Mouse (Mus musculus) midbrain, embryonic 13.5 days (tissue): ENCODE data around the gene Spire2. TPM values are rescaled to one million over a fixed set of nuclear protein-coding genes. Genes with fewer than 3 reads are reported as not detected.
A peak's percentile ranks its signal among the peaks of the same experiment; 100 is the strongest.

Experiments
- ATAC-seq: fragments of 200-750 bp; cut with Nextera tagmentation; 2 replicates; pipeline ENCODE4 v1.8.0; 2017; ENCODE audit warnings: mild to moderate bottlenecking, moderate TSS enrichment, moderate library complexity
- H3K27ac ChIP-seq: fragments of 300-500 bp; sonication (generic); 2 replicates; pipeline ENCODE4 v1.5.1; 2015; ENCODE audit warnings: inconsistent platforms, mild to moderate bottlenecking, moderate library complexity
- H3K27me3 ChIP-seq: fragments of 300-500 bp; sonication (generic); 2 replicates; pipeline ENCODE4 v1.6.1; 2015; ENCODE audit warnings: mild to moderate bottlenecking, inconsistent platforms
- H3K36me3 ChIP-seq: fragments of 300-500 bp; sonication (generic); 2 replicates; pipeline ENCODE4 v1.6.1; 2015; ENCODE audit warnings: mild to moderate bottlenecking, inconsistent platforms
- H3K4me1 ChIP-seq: fragments of 300-500 bp; sonication (generic); replicated peaks from 2 replicates; pipeline ENCODE4 v1.6.1; 2015; ENCODE audit warnings: inconsistent platforms
- H3K4me2 ChIP-seq: fragments of 300-500 bp; sonication (generic); replicated peaks from 2 replicates; pipeline ENCODE4 v1.6.1; 2015; ENCODE audit warnings: moderate library complexity, mild to moderate bottlenecking, inconsistent platforms
- H3K4me3 ChIP-seq: fragments of 300-500 bp; sonication (generic); replicated peaks from 2 replicates; pipeline ENCODE4 v1.5.1; 2015; ENCODE audit warnings: mild to moderate bottlenecking, inconsistent platforms
- H3K9ac ChIP-seq: fragments of 300-500 bp; sonication (generic); replicated peaks from 2 replicates; pipeline ENCODE4 v1.6.1; 2015; ENCODE audit warnings: mild to moderate bottlenecking, inconsistent platforms
- H3K9me3 ChIP-seq: fragments of 300-500 bp; sonication (generic); 2 replicates; pipeline ENCODE4 v1.6.1; 2016; ENCODE audit warnings: mild to moderate bottlenecking, inconsistent platforms
- WGBS: fragments of 180-500 bp; shearing (Covaris S2); methylation state at CpG from one replicate; pipeline ENCODE4 v1.1.7; 2015; 5-methylcytosine and 5-hydroxymethylcytosine counted together
- polyA plus RNA-seq: library from polyadenylated mRNA; unstranded; fragments of >200 nt; fragmentation: Nextera tagmentation; extraction: Ambion mirVana; gene quantifications from 2 replicates; pipeline ENCODE4 v1.2.1, GENCODE M21; 2015

Spire2 gene
- polyA plus RNA-seq, 1 experiment from 2014 or later: 38.7 TPM

DNA sequence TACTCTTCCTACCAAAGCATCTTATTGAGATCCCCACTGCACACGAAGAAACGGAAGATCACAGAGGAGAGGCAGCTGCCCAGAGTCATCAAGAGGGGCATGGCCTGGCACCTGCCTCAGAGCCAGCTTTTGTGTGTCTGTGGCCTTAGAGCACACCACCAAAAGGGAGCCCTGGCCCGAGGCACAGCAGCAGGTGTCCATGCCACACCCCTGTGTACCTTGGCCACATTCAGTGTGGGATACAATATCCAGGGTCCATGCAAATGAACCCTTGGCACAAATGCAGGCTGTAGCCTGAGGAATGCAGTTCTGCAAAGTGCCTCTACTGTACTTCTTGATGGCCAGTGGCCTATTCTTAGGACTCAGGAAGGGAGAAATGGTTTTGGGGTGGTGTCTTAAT, 5.0 kb downstream of the Spire2 start:
- Histone ChIP-seq H3K4me1 (peaks cover 24% of the 10 kb centered on the region), H3K36me3 (peaks cover 13% of the 10 kb centered on the region), H3K4me2 (no peak overlapping the region), H3K9ac (no peak overlapping the region), H3K27me3 (no peaks in the 10 kb centered on the region), H3K4me3 (no peak overlapping the region), H3K9me3 (no peaks in the 10 kb centered on the region), H3K27ac (no peak overlapping the region)
- no peak for ATAC-seq
- 87% methylated on average over 3 of the region's 3 CpGs for WGBS

- H3K27ac ChIP-seq: no peak overlapping the region
- no peak overlapping the region for H3K4me2 ChIP-seq
- WGBS: 97% methylated on average over 4 of the region's 4 CpGs
- H3K27me3 ChIP-seq: no peaks in the 10 kb centered on the region
- no peak for ATAC-seq
- no peaks in the 10 kb centered on the region for H3K9me3 ChIP-seq
- H3K4me3 ChIP-seq: no peak overlapping the region
- peaks cover 13% of the 10 kb centered on the region for H3K36me3 ChIP-seq
- H3K9ac ChIP-seq: no peak overlapping the region
- peaks cover 6% of the 10 kb centered on the region for H3K4me1 ChIP-seq
Observed at GRCm38 (mm10) chr8:123340071-123340470, 7.6 kb downstream of the Spire2 start.

- Histone ChIP-seq H3K9me3 (no peaks in the 10 kb centered on the region), H3K4me3 (no peak overlapping the region), H3K36me3 (peaks cover 13% of the 10 kb centered on the region), H3K9ac (no peak overlapping the region), H3K4me1 (no peaks in the 10 kb centered on the region; the same call in 1 of the 2 replicates), H3K4me2 (no peak overlapping the region), H3K27me3 (no peaks in the 10 kb centered on the region), H3K27ac (no peak overlapping the region)
- 92% methylated on average over 27 of the region's 27 CpGs for WGBS
- ATAC-seq: no peak
Observed at GRCm38 (mm10) chr8:123341040-123342015, 8.8 kb downstream of the Spire2 start.

GRCm38 (mm10) chr8:123342253-123342652, 9.7 kb downstream of the Spire2 start:
- ATAC-seq: no peak
- H3K9ac ChIP-seq: no peak overlapping the region

GRCm38 (mm10) chr8:123342911-123343310, 10.4 kb downstream of the Spire2 start:
- peaks cover 17% of the 10 kb centered on the region for H3K36me3 ChIP-seq
- no peaks in the 10 kb centered on the region; the same call in 1 of the 2 replicates for H3K4me1 ChIP-seq
- H3K9ac ChIP-seq: no peak overlapping the region
- 88% methylated on average over 7 of the region's 7 CpGs for WGBS
- H3K27me3 ChIP-seq: no peaks in the 10 kb centered on the region
- no peak for ATAC-seq
- H3K9me3 ChIP-seq: no peaks in the 10 kb centered on the region
- H3K4me2 ChIP-seq: no peak overlapping the region
- H3K4me3 ChIP-seq: no peak overlapping the region
- no peak overlapping the region for H3K27ac ChIP-seq

More at GRCm38 (mm10) chr8:123342253-123342652, 9.7 kb downstream of the Spire2 start:
- peaks cover 13% of the 10 kb centered on the region for H3K36me3 ChIP-seq
- H3K4me3 ChIP-seq: no peak overlapping the region
- H3K27ac ChIP-seq: no peak overlapping the region
- no peaks in the 10 kb centered on the region for H3K27me3 ChIP-seq
- 89% methylated on average over 8 of the region's 8 CpGs for WGBS
- H3K4me2 ChIP-seq: no peak overlapping the region
- H3K9me3 ChIP-seq: no peaks in the 10 kb centered on the region
- H3K4me1 ChIP-seq: no peaks in the 10 kb centered on the region; the same call in 1 of the 2 replicates

- Histone ChIP-seq H3K27ac (no peak overlapping the region), H3K27me3 (no peaks in the 10 kb centered on the region), H3K4me1 (peaks cover 2% of the 10 kb centered on the region; the same call in 1 of the 2 replicates), H3K9me3 (no peaks in the 10 kb centered on the region), H3K9ac (no peak overlapping the region), H3K36me3 (peaks cover 22% of the 10 kb centered on the region), H3K4me3 (no peak overlapping the region), H3K4me2 (no peak overlapping the region)
- ATAC-seq: no peak
- 88% methylated on average over 12 of the region's 12 CpGs for WGBS
Observed at GRCm38 (mm10) chr8:123343422-123343821, 10.9 kb downstream of the Spire2 start.

- WGBS: 88% methylated on average over 8 of the region's 8 CpGs
- H3K4me2 ChIP-seq: no peak overlapping the region
Observed at GRCm38 (mm10) chr8:123345135-123345534, 12.6 kb downstream of the Spire2 start.

GRCm38 (mm10) chr8:123345856-123346255, 13.3 kb downstream of the Spire2 start:
- 94% methylated on average over 6 of the region's 6 CpGs for WGBS
- peaks cover 2% of the 10 kb centered on the region; the same call in 1 of the 2 replicates for H3K4me1 ChIP-seq
- no peak overlapping the region for H3K4me3 ChIP-seq
- peaks cover 26% of the 10 kb centered on the region for H3K36me3 ChIP-seq
- H3K9me3 ChIP-seq: no peaks in the 10 kb centered on the region
- 0 out of 2 replicates have a peak overlapping the region, but pooled peaks have one; percentile 4 for H3K9ac ChIP-seq
- H3K4me2 ChIP-seq: no peak overlapping the region
- no peak overlapping the region for H3K27ac ChIP-seq
- no peaks in the 10 kb centered on the region for H3K27me3 ChIP-seq
- ATAC-seq: no peak

More at GRCm38 (mm10) chr8:123345135-123345534, 12.6 kb downstream of the Spire2 start:
- Histone ChIP-seq H3K9ac (no peak overlapping the region), H3K36me3 (peaks cover 20% of the 10 kb centered on the region), H3K27ac (no peak overlapping the region), H3K9me3 (no peaks in the 10 kb centered on the region), H3K4me1 (peaks cover 2% of the 10 kb centered on the region; the same call in 1 of the 2 replicates), H3K4me3 (no peak overlapping the region), H3K27me3 (no peaks in the 10 kb centered on the region)
- ATAC-seq: no peak

GRCm38 (mm10) chr8:123347293-123347692, 14.8 kb downstream of the Spire2 start:
- Histone ChIP-seq H3K27me3 (no peaks in the 10 kb centered on the region), H3K36me3 (peaks cover 23% of the 10 kb centered on the region), H3K9ac (no peak overlapping the region), H3K9me3 (no peaks in the 10 kb centered on the region), H3K4me1 (peaks cover 2% of the 10 kb centered on the region; the same call in 1 of the 2 replicates), H3K4me2 (no peak overlapping the region), H3K4me3 (no peak overlapping the region), H3K27ac (no peak overlapping the region)
- ATAC-seq: no peak
- 76% methylated on average over 2 of the region's 2 CpGs for WGBS

- Histone ChIP-seq H3K4me2 (no peak overlapping the region), H3K4me3 (no peak overlapping the region), H3K9ac (no peak overlapping the region), H3K27me3 (no peaks in the 10 kb centered on the region), H3K4me1 (peaks cover 11% of the 10 kb centered on the region), H3K9me3 (no peaks in the 10 kb centered on the region), H3K36me3 (peaks cover 23% of the 10 kb centered on the region), H3K27ac (no peak overlapping the region)
- WGBS: 75% methylated on average over 9 of the region's 9 CpGs
- ATAC-seq: no peak
Observed at GRCm38 (mm10) chr8:123348237-123348843, 15.8 kb downstream of the Spire2 start.

- 82% methylated on average over 4 of the region's 4 CpGs for WGBS
- Histone ChIP-seq H3K9me3 (no peaks in the 10 kb centered on the region), H3K4me2 (no peak overlapping the region), H3K36me3 (peaks cover 23% of the 10 kb centered on the region), H3K9ac (no peak overlapping the region), H3K4me3 (no peak overlapping the region), H3K4me1 (peaks cover 13% of the 10 kb centered on the region), H3K27ac (no peak overlapping the region), H3K27me3 (no peaks in the 10 kb centered on the region)
- ATAC-seq: no peak
Observed at GRCm38 (mm10) chr8:123349073-123349472, 16.6 kb downstream of the Spire2 start.

GRCm38 (mm10) chr8:123352118-123352517, 19.6 kb downstream of the Spire2 start:
- H3K4me3 ChIP-seq: no peak overlapping the region
- no peaks in the 10 kb centered on the region for H3K9me3 ChIP-seq
- peaks cover 13% of the 10 kb centered on the region for H3K4me1 ChIP-seq
- ATAC-seq: no peak
- peaks cover 42% of the 10 kb centered on the region for H3K36me3 ChIP-seq
- H3K27me3 ChIP-seq: no peaks in the 10 kb centered on the region
- 86% methylated on average over 12 of the region's 12 CpGs for WGBS
- no peak overlapping the region for H3K27ac ChIP-seq
- no peak overlapping the region for H3K4me2 ChIP-seq
- no peak overlapping the region for H3K9ac ChIP-seq
